Mouse (Mus musculus): Measurements from ENCODE around the gene Bfsp2. TPM values are rescaled to one million over a fixed set of nuclear protein-coding genes. Genes with fewer than 3 reads are reported as not detected.

The Bfsp2 gene
- polyA plus RNA-seq, 1 experiment from 2014 or later = 0.28 TPM

DNA sequence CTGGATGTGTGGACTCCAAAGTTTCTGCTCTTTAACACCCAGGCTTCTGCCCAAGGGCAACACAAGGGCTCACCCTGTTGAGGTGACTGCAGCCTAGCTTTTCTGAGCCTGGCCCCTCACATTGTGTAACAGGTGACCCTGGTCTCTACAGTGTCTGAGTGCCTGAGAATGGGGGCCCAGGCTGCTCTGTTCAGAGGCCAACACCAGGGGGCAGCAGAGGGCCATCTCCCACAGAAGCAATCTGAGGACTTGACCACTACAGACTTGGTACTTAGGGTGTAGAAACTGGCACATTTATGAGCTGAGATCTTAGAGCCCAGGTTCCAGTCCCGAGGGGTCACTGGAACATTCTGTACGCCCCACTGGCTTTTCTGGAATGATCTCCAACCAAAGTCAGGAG, 10.2 kb upstream of the Bfsp2 start:
- no peaks in the 10 kb centered on the region for H3K27me3 ChIP-seq (ENCODE audit: control insufficient read depth, insufficient read depth, low read length)
- no peak overlapping the region for H3K27ac ChIP-seq (replicated peaks)
- 36% methylated on average over 2 of the region's 2 CpGs for WGBS
- H3K4me3 ChIP-seq (ENCODE audit: low read depth, low read length) = no peak overlapping the region
- H3K36me3 ChIP-seq (ENCODE audit: control insufficient read depth, insufficient read depth, low read length) = no peaks in the 10 kb centered on the region
- TF ChIP-seq EP300 (optimal IDR thresholded peaks at IDR 0.05) (no peak), CTCF (IDR thresholded peaks at IDR 0.05; ENCODE audit: low read depth) (peak; percentile 98)
- H3K9me3 ChIP-seq (ENCODE audit: control insufficient read depth, low read length) = no peaks in the 10 kb centered on the region
- ATAC-seq (ENCODE audit: low FRiP score, low TSS enrichment) = peak; percentile 68; the same call in 1 of the 2 replicates
- no peak overlapping the region for H3K9ac ChIP-seq (ENCODE audit: low read length)
- H3K4me1 ChIP-seq (replicated peaks; ENCODE audit: control insufficient read depth, insufficient read depth) = no peaks in the 10 kb centered on the region
- peak; percentile 83 for DNase-seq (ENCODE audit: low spot score)
- no peak overlapping the region for H3K4me2 ChIP-seq (replicated peaks; ENCODE audit: low read depth)

DNA sequence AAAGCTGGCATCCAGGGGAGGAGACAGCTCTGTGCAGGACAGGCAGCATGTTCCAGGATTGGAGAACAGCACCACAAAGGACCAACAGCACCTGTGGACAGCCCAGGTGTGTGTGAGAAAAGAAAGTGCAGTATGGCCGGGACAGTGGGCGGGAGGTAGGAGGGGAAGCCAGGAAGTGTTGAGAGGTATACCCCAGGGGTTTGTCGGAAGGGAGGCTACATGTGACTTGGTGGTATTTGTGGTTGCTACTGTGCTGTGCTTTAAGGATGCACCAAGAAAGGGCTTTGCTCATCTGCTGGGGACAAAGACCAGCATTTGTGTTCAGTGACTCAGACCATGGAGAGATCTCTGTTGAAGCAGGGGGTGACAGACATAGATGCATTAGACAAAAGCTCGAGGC, 9.7 kb upstream of the Bfsp2 start:
- no peak for TF ChIP-seq EP300 (optimal IDR thresholded peaks at IDR 0.05)
- TF ChIP-seq CTCF (IDR thresholded peaks at IDR 0.05; ENCODE audit: low read depth) = no peak
- ATAC-seq (ENCODE audit: low FRiP score, low TSS enrichment) (no peak), DNase-seq (ENCODE audit: low spot score) (no peak)
- H3K27me3 ChIP-seq (ENCODE audit: control insufficient read depth, insufficient read depth, low read length) = no peaks in the 10 kb centered on the region
- H3K4me3 ChIP-seq (ENCODE audit: low read depth, low read length) = no peak overlapping the region
- H3K4me2 ChIP-seq (replicated peaks; ENCODE audit: low read depth) = no peak overlapping the region
- no peak overlapping the region for H3K27ac ChIP-seq (replicated peaks)
- H3K4me1 ChIP-seq (replicated peaks; ENCODE audit: control insufficient read depth, insufficient read depth) = no peaks in the 10 kb centered on the region
- 73% methylated on average over 4 of the region's 4 CpGs for WGBS
- H3K9ac ChIP-seq (ENCODE audit: low read length) = no peak overlapping the region
- H3K9me3 ChIP-seq (ENCODE audit: control insufficient read depth, low read length) = no peaks in the 10 kb centered on the region
- H3K36me3 ChIP-seq (ENCODE audit: control insufficient read depth, insufficient read depth, low read length) = no peaks in the 10 kb centered on the region

DNA sequence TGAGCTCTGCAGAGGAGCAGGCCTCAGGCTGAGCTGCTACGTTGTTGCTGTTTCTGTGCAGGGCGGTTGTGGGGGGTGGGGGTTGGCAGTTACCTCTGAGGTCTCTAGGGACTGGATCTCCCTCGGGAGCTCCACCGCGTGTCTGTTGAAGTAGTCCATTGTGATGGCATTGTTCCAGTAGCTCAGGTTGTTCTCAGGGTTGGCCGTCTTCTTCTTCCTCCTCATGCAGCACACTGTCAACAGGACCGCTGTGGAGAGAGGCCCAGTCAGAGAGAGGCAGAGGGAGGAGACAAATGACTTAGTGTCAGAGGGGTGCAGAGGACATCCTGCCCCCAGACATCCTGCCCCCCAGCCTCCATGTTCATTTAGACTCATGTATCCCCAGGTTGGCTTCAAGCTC, 8.9 kb upstream of the Bfsp2 start:
- TF ChIP-seq EP300 (optimal IDR thresholded peaks at IDR 0.05) (no peak), CTCF (IDR thresholded peaks at IDR 0.05; ENCODE audit: low read depth) (no peak)
- Histone ChIP-seq H3K27ac (replicated peaks) (no peak overlapping the region), H3K36me3 (ENCODE audit: control insufficient read depth, insufficient read depth, low read length) (no peaks in the 10 kb centered on the region), H3K4me3 (ENCODE audit: low read depth, low read length) (no peak overlapping the region), H3K4me1 (replicated peaks; ENCODE audit: control insufficient read depth, insufficient read depth) (no peaks in the 10 kb centered on the region), H3K27me3 (ENCODE audit: control insufficient read depth, insufficient read depth, low read length) (no peaks in the 10 kb centered on the region), H3K4me2 (replicated peaks; ENCODE audit: low read depth) (no peak overlapping the region), H3K9me3 (ENCODE audit: control insufficient read depth, low read length) (no peaks in the 10 kb centered on the region), H3K9ac (ENCODE audit: low read length) (no peak overlapping the region)
- DNase-seq (ENCODE audit: low spot score) (no peak), ATAC-seq (ENCODE audit: low FRiP score, low TSS enrichment) (no peak)
- 49% methylated on average over 6 of the region's 7 CpGs for WGBS

DNA sequence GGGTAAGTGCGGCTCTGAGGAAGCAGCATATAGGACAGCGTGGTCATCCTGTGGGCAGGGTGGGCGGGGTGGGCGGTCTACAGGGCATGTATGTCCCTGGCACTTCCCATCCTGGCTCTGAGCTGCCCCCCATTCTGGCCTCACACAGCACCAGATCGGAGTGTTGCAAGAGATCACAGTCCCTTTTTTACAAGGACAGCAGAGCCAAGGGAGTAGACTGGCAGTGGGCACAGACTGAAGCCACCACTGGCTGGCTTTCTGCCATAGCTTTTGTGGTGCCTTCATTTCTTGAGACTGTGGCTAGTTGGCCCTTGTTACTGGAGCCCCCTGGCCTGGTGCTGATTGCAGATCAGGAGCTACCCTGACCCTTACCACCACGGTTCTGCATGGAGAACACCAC, 6.0 kb upstream of the Bfsp2 start:
- H3K9me3 ChIP-seq (ENCODE audit: control insufficient read depth, low read length) = no peaks in the 10 kb centered on the region
- TF ChIP-seq CTCF (IDR thresholded peaks at IDR 0.05; ENCODE audit: low read depth) = no peak
- TF ChIP-seq EP300 (optimal IDR thresholded peaks at IDR 0.05) = no peak
- no peak overlapping the region for H3K4me2 ChIP-seq (replicated peaks; ENCODE audit: low read depth)
- no peaks in the 10 kb centered on the region for H3K27me3 ChIP-seq (ENCODE audit: control insufficient read depth, insufficient read depth, low read length)
- H3K9ac ChIP-seq (ENCODE audit: low read length) = no peak overlapping the region
- WGBS = 78% methylated on average over 6 of the region's 6 CpGs
- H3K4me1 ChIP-seq (replicated peaks; ENCODE audit: control insufficient read depth, insufficient read depth) = no peaks in the 10 kb centered on the region
- H3K36me3 ChIP-seq (ENCODE audit: control insufficient read depth, insufficient read depth, low read length) = no peaks in the 10 kb centered on the region
- ATAC-seq (ENCODE audit: low FRiP score, low TSS enrichment) (no peak), DNase-seq (ENCODE audit: low spot score) (no peak)
- no peak overlapping the region for H3K27ac ChIP-seq (replicated peaks)
- H3K4me3 ChIP-seq (ENCODE audit: low read depth, low read length) = no peak overlapping the region

DNA sequence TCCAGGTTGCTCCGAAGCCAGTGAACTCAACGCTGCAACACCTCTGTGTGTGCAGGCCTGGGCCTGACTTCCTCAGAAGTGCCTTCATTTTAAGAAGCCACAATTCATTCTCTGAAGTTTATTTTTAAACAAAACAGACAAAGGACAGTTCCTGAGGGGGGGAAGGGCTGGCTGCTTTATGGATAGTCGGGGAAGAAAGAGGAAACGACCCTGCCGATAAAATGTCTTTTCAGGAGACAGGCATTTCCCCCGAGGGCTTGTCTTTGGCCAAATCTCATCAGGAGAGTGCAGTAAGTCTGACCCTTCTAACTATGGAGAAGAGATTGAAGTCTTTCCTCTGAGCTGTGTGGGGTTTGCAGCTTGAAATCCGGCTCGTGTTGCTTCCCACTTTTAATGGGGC, 5.4 kb upstream of the Bfsp2 start:
- H3K9ac ChIP-seq (ENCODE audit: low read length) = no peak overlapping the region
- H3K4me3 ChIP-seq (ENCODE audit: low read depth, low read length) = no peak overlapping the region
- no peaks in the 10 kb centered on the region for H3K4me1 ChIP-seq (replicated peaks; ENCODE audit: control insufficient read depth, insufficient read depth)
- 23% methylated on average over 8 of the region's 8 CpGs for WGBS
- DNase-seq (ENCODE audit: low spot score) (no peak), ATAC-seq (ENCODE audit: low FRiP score, low TSS enrichment) (no peak)
- no peaks in the 10 kb centered on the region for H3K36me3 ChIP-seq (ENCODE audit: control insufficient read depth, insufficient read depth, low read length)
- H3K27ac ChIP-seq (replicated peaks) = 0 out of 2 replicates have a peak overlapping the region, but pooled peaks have one; percentile 18
- no peaks in the 10 kb centered on the region for H3K27me3 ChIP-seq (ENCODE audit: control insufficient read depth, insufficient read depth, low read length)
- no peak for TF ChIP-seq CTCF (IDR thresholded peaks at IDR 0.05; ENCODE audit: low read depth)
- no peak for TF ChIP-seq EP300 (optimal IDR thresholded peaks at IDR 0.05)
- H3K9me3 ChIP-seq (ENCODE audit: control insufficient read depth, low read length) = no peaks in the 10 kb centered on the region
- H3K4me2 ChIP-seq (replicated peaks; ENCODE audit: low read depth) = no peak overlapping the region

DNA sequence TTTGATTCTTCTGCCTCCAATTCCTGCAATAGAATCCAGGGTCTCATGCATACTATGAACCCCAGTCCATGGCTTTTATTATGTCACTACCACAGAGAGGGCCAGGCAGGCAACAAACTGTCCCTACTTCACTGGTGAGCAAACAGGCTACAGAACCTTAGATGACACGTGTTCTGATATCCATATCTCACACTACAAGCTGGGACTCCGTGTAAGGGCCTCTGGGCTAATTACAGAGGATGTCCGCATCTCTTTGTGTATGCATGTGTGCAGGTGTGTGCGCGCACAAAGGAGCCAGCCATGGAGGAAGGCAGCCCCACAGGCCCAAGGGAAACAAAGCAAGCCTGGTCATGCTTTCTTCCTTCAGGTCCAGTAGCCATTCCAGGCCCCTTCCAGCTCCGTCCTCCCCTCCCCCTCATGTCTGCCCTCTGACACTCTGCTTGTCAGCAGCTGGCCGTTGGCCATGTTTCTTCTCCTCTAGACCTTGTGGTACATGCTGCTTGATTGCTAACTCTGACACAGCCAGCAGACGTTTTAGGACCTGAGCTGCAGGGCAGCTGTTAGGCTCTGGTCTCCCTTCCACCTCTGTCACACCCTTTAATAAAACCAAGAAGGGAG, 492 bp upstream of the Bfsp2 start:
- H3K27me3 ChIP-seq (ENCODE audit: control insufficient read depth, insufficient read depth, low read length) = no peaks in the 10 kb centered on the region
- TF ChIP-seq CTCF (IDR thresholded peaks at IDR 0.05; ENCODE audit: low read depth) = no peak
- TF ChIP-seq EP300 (optimal IDR thresholded peaks at IDR 0.05) = no peak
- ATAC-seq (ENCODE audit: low FRiP score, low TSS enrichment) (no peak), DNase-seq (ENCODE audit: low spot score) (no peak)
- no peak overlapping the region; the same call in 1 of the 2 replicates for H3K27ac ChIP-seq (replicated peaks)
- no peak overlapping the region for H3K4me2 ChIP-seq (replicated peaks; ENCODE audit: low read depth)
- no peak overlapping the region for H3K9ac ChIP-seq (ENCODE audit: low read length)
- H3K4me1 ChIP-seq (replicated peaks; ENCODE audit: control insufficient read depth, insufficient read depth) = no peaks in the 10 kb centered on the region
- WGBS = 41% methylated on average over 8 of the region's 8 CpGs
- H3K4me3 ChIP-seq (ENCODE audit: low read depth, low read length) = no peak overlapping the region
- H3K36me3 ChIP-seq (ENCODE audit: control insufficient read depth, insufficient read depth, low read length) = no peaks in the 10 kb centered on the region
- no peaks in the 10 kb centered on the region for H3K9me3 ChIP-seq (ENCODE audit: control insufficient read depth, low read length)

All from stomach, postnatal 0 days (tissue).